Mouse (Mus musculus): Measurements from ENCODE around the gene Kctd17. TPM values are rescaled to one million over a fixed set of nuclear protein-coding genes. Genes with fewer than 3 reads are reported as not detected.

The Kctd17 gene
- polyA plus RNA-seq, 1 experiment from 2014 or later: 35.0 TPM

- H3K27me3 ChIP-seq (replicated peaks; ENCODE audit: control insufficient read depth, insufficient read depth, low read length): no peaks in the 10 kb centered on the region
- ATAC-seq (replicated peaks; ENCODE audit: low FRiP score, low TSS enrichment, low read depth) (peak; percentile 69), DNase-seq (ENCODE audit: low spot score) (peak; percentile 91)
- H3K9me3 ChIP-seq (ENCODE audit: control insufficient read depth, low read length): no peaks in the 10 kb centered on the region
- peak overlapping the region; percentile 35; the same call in 1 of the 2 replicates for H3K9ac ChIP-seq (ENCODE audit: low read length)
- H3K4me1 ChIP-seq (replicated peaks; ENCODE audit: control insufficient read depth, insufficient read depth, low read length): peaks cover 7% of the 10 kb centered on the region
- H3K4me3 ChIP-seq (ENCODE audit: low read depth, low read length): peak overlapping the region; percentile 23
- 13% methylated on average over 25 of the region's 32 CpGs for WGBS
- peaks cover 18% of the 10 kb centered on the region for H3K36me3 ChIP-seq (ENCODE audit: control insufficient read depth, insufficient read depth, low read length)
- H3K4me2 ChIP-seq (ENCODE audit: low read length): peak overlapping the region; percentile 52
- peak overlapping the region; percentile 78 for H3K27ac ChIP-seq (ENCODE audit: low read depth)
These were observed 8.2 kb downstream of the Kctd17 start for GRCm38 (mm10) chr15:78436380-78437192.

- peak overlapping the region; percentile 78 for H3K27ac ChIP-seq (ENCODE audit: low read depth)
- WGBS: 14% methylated on average over 23 of the region's 23 CpGs
- H3K9ac ChIP-seq (ENCODE audit: low read length): peak overlapping the region; percentile 35; the same call in 1 of the 2 replicates
These were observed 9.1 kb downstream of the Kctd17 start for GRCm38 (mm10) chr15:78437237-78438017.

GRCm38 (mm10) chr15:78438018-78438394, 9.6 kb downstream of the Kctd17 start:
- H3K27me3 ChIP-seq (replicated peaks; ENCODE audit: control insufficient read depth, insufficient read depth, low read length): no peaks in the 10 kb centered on the region
- H3K9ac ChIP-seq (ENCODE audit: low read length): no peak overlapping the region
- peak overlapping the region; percentile 78 for H3K27ac ChIP-seq (ENCODE audit: low read depth)
- H3K4me1 ChIP-seq (replicated peaks; ENCODE audit: control insufficient read depth, insufficient read depth, low read length): peaks cover 7% of the 10 kb centered on the region
- ATAC-seq (replicated peaks; ENCODE audit: low FRiP score, low TSS enrichment, low read depth) (no peak), DNase-seq (ENCODE audit: low spot score) (no peak)
- H3K4me2 ChIP-seq (ENCODE audit: low read length): peak overlapping the region; percentile 52; the same call in 1 of the 2 replicates
- 57% methylated on average over 4 of the region's 4 CpGs for WGBS
- H3K36me3 ChIP-seq (ENCODE audit: control insufficient read depth, insufficient read depth, low read length): peaks cover 18% of the 10 kb centered on the region
- H3K4me3 ChIP-seq (ENCODE audit: low read depth, low read length): no peak overlapping the region
- H3K9me3 ChIP-seq (ENCODE audit: control insufficient read depth, low read length): no peaks in the 10 kb centered on the region

More at GRCm38 (mm10) chr15:78437237-78438017, 9.1 kb downstream of the Kctd17 start:
- H3K36me3 ChIP-seq (ENCODE audit: control insufficient read depth, insufficient read depth, low read length): peaks cover 18% of the 10 kb centered on the region
- H3K4me1 ChIP-seq (replicated peaks; ENCODE audit: control insufficient read depth, insufficient read depth, low read length): peaks cover 7% of the 10 kb centered on the region
- H3K9me3 ChIP-seq (ENCODE audit: control insufficient read depth, low read length): no peaks in the 10 kb centered on the region
- H3K4me3 ChIP-seq (ENCODE audit: low read depth, low read length): 0 out of 2 replicates have a peak overlapping the region, but pooled peaks have one; percentile 2
- H3K4me2 ChIP-seq (ENCODE audit: low read length): peak overlapping the region; percentile 52
- ATAC-seq (replicated peaks; ENCODE audit: low FRiP score, low TSS enrichment, low read depth) (peak; percentile 15; the same call in 1 of the 2 replicates), DNase-seq (ENCODE audit: low spot score) (peak; percentile 73)
- no peaks in the 10 kb centered on the region for H3K27me3 ChIP-seq (replicated peaks; ENCODE audit: control insufficient read depth, insufficient read depth, low read length)

- Histone ChIP-seq H3K9ac (ENCODE audit: low read length) (no peak overlapping the region), H3K4me3 (ENCODE audit: low read depth, low read length) (no peak overlapping the region), H3K9me3 (ENCODE audit: control insufficient read depth, low read length) (no peaks in the 10 kb centered on the region), H3K27ac (ENCODE audit: low read depth) (no peak overlapping the region), H3K4me1 (replicated peaks; ENCODE audit: control insufficient read depth, insufficient read depth, low read length) (peaks cover 7% of the 10 kb centered on the region), H3K36me3 (ENCODE audit: control insufficient read depth, insufficient read depth, low read length) (peaks cover 14% of the 10 kb centered on the region), H3K27me3 (replicated peaks; ENCODE audit: control insufficient read depth, insufficient read depth, low read length) (no peaks in the 10 kb centered on the region), H3K4me2 (ENCODE audit: low read length) (no peak overlapping the region)
- ATAC-seq (replicated peaks; ENCODE audit: low FRiP score, low TSS enrichment, low read depth) (no peak), DNase-seq (ENCODE audit: low spot score) (no peak)
- 52% methylated on average over 8 of the region's 8 CpGs for WGBS
These were observed 10.1 kb downstream of the Kctd17 start for GRCm38 (mm10) chr15:78438505-78438904.

GRCm38 (mm10) chr15:78438973-78439372, 10.6 kb downstream of the Kctd17 start:
- H3K36me3 ChIP-seq (ENCODE audit: control insufficient read depth, insufficient read depth, low read length): peaks cover 11% of the 10 kb centered on the region
- H3K27me3 ChIP-seq (replicated peaks; ENCODE audit: control insufficient read depth, insufficient read depth, low read length): no peaks in the 10 kb centered on the region
- 59% methylated on average over 9 of the region's 9 CpGs for WGBS
- H3K9me3 ChIP-seq (ENCODE audit: control insufficient read depth, low read length): no peaks in the 10 kb centered on the region
- H3K4me3 ChIP-seq (ENCODE audit: low read depth, low read length): no peak overlapping the region
- H3K9ac ChIP-seq (ENCODE audit: low read length): no peak overlapping the region
- no peak overlapping the region for H3K4me2 ChIP-seq (ENCODE audit: low read length)
- H3K4me1 ChIP-seq (replicated peaks; ENCODE audit: control insufficient read depth, insufficient read depth, low read length): peaks cover 7% of the 10 kb centered on the region
- H3K27ac ChIP-seq (ENCODE audit: low read depth): no peak overlapping the region
- DNase-seq (ENCODE audit: low spot score) (no peak), ATAC-seq (replicated peaks; ENCODE audit: low FRiP score, low TSS enrichment, low read depth) (no peak)

- Histone ChIP-seq H3K36me3 (ENCODE audit: control insufficient read depth, insufficient read depth, low read length) (no peaks in the 10 kb centered on the region), H3K4me1 (replicated peaks; ENCODE audit: control insufficient read depth, insufficient read depth, low read length) (peaks cover 7% of the 10 kb centered on the region), H3K9me3 (ENCODE audit: control insufficient read depth, low read length) (no peaks in the 10 kb centered on the region), H3K4me2 (ENCODE audit: low read length) (no peak overlapping the region), H3K4me3 (ENCODE audit: low read depth, low read length) (no peak overlapping the region), H3K9ac (ENCODE audit: low read length) (no peak overlapping the region), H3K27ac (ENCODE audit: low read depth) (no peak overlapping the region), H3K27me3 (replicated peaks; ENCODE audit: control insufficient read depth, insufficient read depth, low read length) (no peaks in the 10 kb centered on the region)
- DNase-seq (ENCODE audit: low spot score) (no peak), ATAC-seq (replicated peaks; ENCODE audit: low FRiP score, low TSS enrichment, low read depth) (no peak)
- 88% methylated on average over 19 of the region's 19 CpGs for WGBS
These were observed 13.9 kb downstream of the Kctd17 start for GRCm38 (mm10) chr15:78442231-78442630.

- DNase-seq (ENCODE audit: low spot score) (no peak), ATAC-seq (replicated peaks; ENCODE audit: low FRiP score, low TSS enrichment, low read depth) (no peak)
- H3K27ac ChIP-seq (ENCODE audit: low read depth): no peak overlapping the region
- H3K4me2 ChIP-seq (ENCODE audit: low read length): no peak overlapping the region
- 50% methylated on average over 6 of the region's 6 CpGs for WGBS
- H3K27me3 ChIP-seq (replicated peaks; ENCODE audit: control insufficient read depth, insufficient read depth, low read length): no peaks in the 10 kb centered on the region
- no peaks in the 10 kb centered on the region for H3K9me3 ChIP-seq (ENCODE audit: control insufficient read depth, low read length)
- H3K4me1 ChIP-seq (replicated peaks; ENCODE audit: control insufficient read depth, insufficient read depth, low read length): 0 out of 2 replicates have a peak, but pooled peaks cover 8% of the 10 kb centered on the region
- H3K9ac ChIP-seq (ENCODE audit: low read length): no peak overlapping the region
- H3K36me3 ChIP-seq (ENCODE audit: control insufficient read depth, insufficient read depth, low read length): no peaks in the 10 kb centered on the region
- H3K4me3 ChIP-seq (ENCODE audit: low read depth, low read length): no peak overlapping the region
These were observed 15.5 kb downstream of the Kctd17 start for GRCm38 (mm10) chr15:78443857-78444256.

GRCm38 (mm10) chr15:78447121-78447520, 18.8 kb downstream of the Kctd17 start:
- 50% methylated on average over 7 of the region's 7 CpGs for WGBS
- DNase-seq (ENCODE audit: low spot score): no peak
- no peak overlapping the region for H3K27ac ChIP-seq (ENCODE audit: low read depth)
- no peaks in the 10 kb centered on the region for H3K27me3 ChIP-seq (replicated peaks; ENCODE audit: control insufficient read depth, insufficient read depth, low read length)
- ATAC-seq (replicated peaks; ENCODE audit: low FRiP score, low TSS enrichment, low read depth): no peak
- H3K9ac ChIP-seq (ENCODE audit: low read length): no peak overlapping the region
- H3K36me3 ChIP-seq (ENCODE audit: control insufficient read depth, insufficient read depth, low read length): no peaks in the 10 kb centered on the region
- peaks cover 15% of the 10 kb centered on the region; the same call in 1 of the 2 replicates for H3K4me1 ChIP-seq (replicated peaks; ENCODE audit: control insufficient read depth, insufficient read depth, low read length)
- no peaks in the 10 kb centered on the region for H3K9me3 ChIP-seq (ENCODE audit: control insufficient read depth, low read length)
- no peak overlapping the region for H3K4me2 ChIP-seq (ENCODE audit: low read length)
- H3K4me3 ChIP-seq (ENCODE audit: low read depth, low read length): no peak overlapping the region

Measured in intestine, embryonic 14.5 days (tissue).